Mouse (Mus musculus): ENCODE measurements around the gene C130060K24Rik. TPM values are rescaled to one million over a fixed set of nuclear protein-coding genes. Genes with fewer than 3 reads are reported as not detected.

Gene C130060K24Rik
- total RNA-seq (2021): under 1 TPM; 0.16 to 0.66 TPM

DNA sequence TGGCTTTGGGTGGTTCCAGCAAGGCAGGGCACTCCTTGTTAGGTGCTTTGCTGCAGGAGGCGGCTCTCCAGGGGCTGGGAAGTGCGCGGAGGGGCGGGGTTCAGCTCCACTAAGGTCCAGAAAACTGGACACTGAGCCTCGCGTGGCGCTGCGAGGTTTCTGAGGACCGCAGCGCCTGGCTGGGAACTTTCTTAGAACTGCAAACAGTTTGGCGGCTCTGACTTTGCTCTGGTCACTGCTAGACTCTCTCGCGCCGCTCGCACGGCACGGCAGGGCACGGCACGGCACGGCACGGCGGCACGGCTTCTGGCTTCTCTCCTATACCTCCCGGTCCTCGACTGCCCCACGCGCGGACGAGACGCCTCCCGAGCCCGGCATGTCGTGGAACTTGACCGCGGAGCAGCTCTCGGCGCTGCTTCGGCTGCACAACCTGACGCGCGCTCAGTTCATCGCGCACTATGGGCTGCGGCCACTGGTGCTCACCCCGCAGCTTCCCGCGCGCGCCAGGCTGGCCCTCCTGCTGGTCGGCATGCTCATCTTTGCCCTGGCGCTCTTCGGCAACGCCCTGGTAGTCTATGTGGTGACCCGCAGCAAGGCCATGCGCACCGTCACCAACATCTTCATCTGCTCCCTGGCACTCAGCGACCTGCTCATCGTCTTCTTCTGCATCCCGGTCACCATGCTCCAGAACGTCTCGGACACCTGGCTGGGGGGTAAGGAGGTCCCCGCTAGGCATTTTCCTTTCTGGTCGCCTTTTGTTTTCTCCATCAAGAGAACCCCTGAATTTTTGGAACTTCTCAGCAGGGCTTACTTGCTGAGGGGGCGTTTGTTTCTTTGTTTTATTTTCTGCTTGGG is at the start of gene C130060K24Rik:
C130060K24Rik (plus strand) TSS at position 188 of the 855 bp plus-strand sequence.
- DNase-seq (ENCODE audit: extremely low spot score in 1 of 2, low spot score in 1 of 2): no peak

DNA sequence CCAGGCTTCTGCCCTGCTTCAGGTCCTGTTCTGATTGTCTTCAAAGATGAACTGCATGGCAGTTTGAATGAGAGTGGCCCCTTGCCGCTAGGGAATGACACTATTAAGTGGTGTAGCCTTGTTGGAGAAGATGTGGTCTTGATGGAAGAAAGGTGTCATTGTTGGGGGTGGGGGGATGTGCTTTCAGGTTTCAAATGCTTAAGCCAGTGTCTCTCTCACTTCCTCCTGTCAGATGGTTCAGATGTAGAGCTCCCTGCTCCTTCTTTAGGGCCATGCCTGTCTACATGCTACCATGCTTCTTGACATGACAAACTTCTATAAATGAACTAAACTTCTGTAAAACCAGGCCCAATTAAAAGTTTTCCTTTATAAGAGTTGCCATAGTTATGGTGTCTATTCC is 46.7 kb upstream of the C130060K24Rik start:
- DNase-seq (ENCODE audit: extremely low spot score in 1 of 2, low spot score in 1 of 2): no peak

DNA sequence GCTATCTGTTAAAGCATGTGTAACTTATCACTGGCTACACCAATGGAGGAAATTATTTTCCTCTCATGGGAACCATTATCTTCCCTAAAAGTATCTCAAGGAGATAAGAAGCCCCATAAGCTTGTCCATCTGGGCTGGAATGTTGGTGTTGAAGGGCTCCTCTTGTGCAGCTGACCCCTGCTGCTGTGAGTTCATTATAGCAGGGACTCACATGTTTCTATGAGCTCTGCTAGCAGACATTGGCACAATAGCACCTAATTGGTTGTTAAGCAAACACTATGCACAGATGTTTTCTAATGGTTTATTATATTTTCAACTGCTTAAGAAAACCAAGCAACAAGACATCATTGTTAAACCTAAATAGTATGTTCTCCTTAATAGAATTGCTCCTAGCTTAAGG is 41.5 kb upstream of the C130060K24Rik start:
- no peak for DNase-seq (ENCODE audit: extremely low spot score in 1 of 2, low spot score in 1 of 2)

DNA sequence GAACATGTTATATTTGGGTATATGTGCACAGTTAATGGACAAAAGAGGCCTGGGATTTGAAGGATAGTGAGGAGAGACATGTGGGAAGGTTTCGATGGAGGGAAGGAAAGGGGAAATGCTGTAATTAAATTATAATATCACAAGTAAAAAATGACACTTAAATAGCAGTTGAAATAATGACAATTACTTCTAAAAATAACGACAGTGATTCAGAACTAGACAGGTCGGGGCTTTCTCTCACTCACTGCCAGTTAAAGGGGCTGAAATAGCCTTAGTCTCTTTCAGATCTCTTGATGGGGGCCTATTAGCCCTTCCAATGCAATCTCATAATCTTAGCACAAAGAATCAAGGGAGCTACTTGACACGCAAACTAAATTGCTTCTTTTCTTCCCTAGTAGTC is 39.5 kb upstream of the C130060K24Rik start:
- DNase-seq (ENCODE audit: extremely low spot score in 1 of 2, low spot score in 1 of 2): no peak

DNA sequence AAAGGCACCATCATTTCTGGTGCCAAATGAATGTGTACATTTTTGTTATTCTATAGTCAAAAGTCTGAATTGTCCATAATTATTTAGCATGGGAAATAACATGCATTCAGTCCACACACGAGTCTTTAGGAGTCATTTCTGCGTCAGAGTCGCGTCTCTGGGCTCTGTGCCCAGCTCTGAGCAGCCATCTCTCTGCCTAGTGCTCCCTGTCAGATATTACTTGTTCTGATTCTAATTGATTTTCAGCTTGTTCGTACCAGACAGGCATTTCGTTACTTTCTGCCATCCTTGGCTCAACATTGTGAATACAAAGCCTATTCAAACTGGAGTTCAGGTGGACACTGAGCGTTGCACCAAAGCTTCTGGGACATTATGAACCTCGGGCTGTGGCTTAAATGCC is 33.2 kb upstream of the C130060K24Rik start:
- peak in 1 of 2 experiments; percentile 8 for DNase-seq (ENCODE audit: extremely low spot score in 1 of 2, low spot score in 1 of 2)

DNA sequence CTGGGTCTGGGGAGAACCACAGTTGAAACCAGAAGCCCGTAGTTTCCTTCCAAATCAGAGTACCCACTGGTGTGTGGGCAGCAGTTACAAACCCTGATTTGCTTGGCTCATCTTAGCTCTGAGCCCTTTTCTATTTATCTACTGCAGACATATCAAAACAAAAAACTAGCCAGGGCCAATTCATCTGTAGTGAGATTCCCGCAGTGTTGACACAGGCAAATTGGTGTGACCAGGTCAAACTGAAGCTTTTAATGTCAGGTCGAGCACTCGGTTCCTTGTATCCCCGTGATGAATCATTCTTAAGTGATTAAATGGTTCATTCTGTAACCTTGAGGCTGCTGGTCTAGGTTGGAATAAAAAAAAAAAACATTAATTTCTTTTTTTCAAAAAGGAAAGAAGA is 32.6 kb upstream of the C130060K24Rik start:
- DNase-seq (ENCODE audit: extremely low spot score in 1 of 2, low spot score in 1 of 2): no peak

DNA sequence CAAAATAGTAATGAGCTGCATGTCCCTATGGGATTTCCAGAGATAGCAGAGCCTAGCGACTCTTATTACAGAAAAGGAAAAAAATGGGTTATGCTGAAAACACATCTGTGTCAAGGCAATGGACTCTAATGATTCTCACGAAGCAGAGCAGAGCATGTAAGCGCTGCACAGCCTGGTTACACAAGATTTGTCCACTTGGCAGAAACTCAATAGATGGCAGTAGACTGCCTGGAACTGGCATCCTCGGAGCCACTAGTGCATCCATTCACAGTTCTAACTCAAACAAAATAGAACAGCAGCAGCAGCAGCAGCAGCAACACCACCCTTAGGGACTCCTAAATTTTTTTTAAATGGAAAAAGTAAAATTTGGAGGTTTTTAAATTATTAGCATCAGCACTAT is 29.3 kb upstream of the C130060K24Rik start:
- DNase-seq (ENCODE audit: extremely low spot score in 1 of 2, low spot score in 1 of 2): no peak

DNA sequence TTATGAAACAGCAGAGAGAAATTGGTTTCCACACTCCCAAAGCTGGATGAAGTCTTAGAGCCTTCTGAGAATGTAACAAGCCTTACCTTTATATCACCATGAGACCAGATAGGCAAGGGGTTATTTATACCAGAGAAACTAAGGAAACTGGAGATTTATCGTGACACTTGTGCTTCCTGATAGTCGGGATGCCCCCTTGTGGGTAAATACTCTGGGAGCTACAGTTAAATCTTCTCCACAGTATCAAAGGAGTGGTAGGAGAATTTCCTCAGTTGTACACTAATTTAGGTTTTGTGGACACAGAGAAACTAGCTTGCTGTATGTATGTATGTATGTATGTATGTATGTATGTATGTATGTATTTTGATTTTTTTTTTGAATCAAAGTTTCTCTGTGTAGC is 5.0 kb upstream of the C130060K24Rik start:
- DNase-seq (ENCODE audit: extremely low spot score in 1 of 2, low spot score in 1 of 2): no peak

DNA sequence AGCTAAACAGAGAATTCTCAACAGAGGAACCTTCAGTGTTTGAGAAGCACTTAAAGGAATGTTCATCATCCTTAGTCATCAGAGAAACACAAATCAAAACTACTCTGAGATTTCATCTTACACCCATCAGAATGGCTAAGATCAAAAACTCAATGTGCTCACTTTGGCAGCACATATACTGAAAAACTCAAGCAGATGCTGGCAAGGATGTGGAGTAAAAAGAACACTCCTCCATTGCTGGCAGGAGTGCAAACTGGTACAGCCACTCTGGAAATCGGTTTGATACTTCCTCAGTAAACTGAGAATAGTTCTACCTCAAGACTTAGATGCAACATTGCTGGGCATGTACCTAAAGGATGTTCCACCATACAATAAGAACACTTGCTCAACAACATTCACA is 41.0 kb downstream of the C130060K24Rik start:
- no peak for DNase-seq (ENCODE audit: extremely low spot score in 1 of 2, low spot score in 1 of 2)

DNA sequence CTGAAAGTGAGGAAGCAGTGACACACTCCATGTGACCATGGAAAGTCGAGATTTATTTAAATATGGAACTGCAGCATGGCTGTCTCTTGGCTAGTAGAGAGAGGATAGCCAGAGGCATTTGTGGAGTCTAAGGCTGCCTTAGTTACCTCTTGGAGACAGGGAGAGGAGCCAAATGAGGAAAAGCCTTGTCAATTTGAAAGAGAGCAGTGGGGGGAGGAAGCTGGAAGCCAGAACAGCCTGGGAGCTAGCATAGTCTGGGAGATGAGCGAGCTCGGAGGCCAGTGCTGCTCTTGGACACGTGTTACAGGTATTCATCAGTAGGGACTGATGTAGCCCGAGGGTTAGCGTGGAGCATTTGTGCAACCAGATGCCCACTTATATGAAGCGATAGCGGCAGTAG is 46.2 kb downstream of the C130060K24Rik start:
- DNase-seq (ENCODE audit: extremely low spot score in 1 of 2, low spot score in 1 of 2): no peak

DNA sequence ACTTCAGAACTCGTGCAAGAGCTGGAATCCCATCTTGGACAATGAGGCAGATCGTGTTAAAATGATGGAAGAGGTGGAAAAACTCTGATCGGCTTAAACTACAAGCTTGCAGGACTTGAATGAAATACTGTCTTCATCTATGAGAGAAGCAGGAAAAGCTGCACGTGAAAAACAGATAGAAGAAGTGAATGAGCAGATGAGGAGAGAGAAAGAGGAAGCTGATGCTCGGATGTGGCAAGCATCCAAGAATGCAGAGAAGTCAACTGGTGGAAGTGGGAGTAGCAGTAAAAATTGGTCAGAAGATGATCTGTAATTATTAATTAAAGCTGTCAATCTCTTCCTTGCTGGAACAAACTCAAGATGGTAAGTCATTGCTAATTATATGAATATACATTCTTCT is 52.3 kb downstream of the C130060K24Rik start:
- no peak for DNase-seq (ENCODE audit: extremely low spot score in 1 of 2, low spot score in 1 of 2)

DNA sequence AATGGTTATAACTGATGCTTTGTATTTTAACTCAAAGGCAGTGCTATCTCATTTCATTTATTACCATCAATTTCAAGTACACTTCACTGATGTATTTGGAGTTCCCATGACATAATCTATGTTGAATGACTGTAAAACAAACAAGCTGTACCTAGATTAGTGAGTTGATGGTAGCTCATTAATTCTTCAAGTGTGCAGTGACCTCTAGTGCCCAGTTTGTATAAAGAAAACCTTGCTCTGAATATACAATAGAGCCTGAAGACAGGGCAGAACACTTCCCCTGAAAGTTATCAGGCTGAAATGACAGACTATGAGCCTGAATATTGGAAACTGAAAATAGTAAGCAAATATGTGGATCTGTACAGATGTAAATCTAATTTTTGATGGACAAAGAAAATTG is 72.6 kb downstream of the C130060K24Rik start:
- DNase-seq (ENCODE audit: extremely low spot score in 1 of 2, low spot score in 1 of 2): peak in 1 of 2 experiments; percentile 5

DNA sequence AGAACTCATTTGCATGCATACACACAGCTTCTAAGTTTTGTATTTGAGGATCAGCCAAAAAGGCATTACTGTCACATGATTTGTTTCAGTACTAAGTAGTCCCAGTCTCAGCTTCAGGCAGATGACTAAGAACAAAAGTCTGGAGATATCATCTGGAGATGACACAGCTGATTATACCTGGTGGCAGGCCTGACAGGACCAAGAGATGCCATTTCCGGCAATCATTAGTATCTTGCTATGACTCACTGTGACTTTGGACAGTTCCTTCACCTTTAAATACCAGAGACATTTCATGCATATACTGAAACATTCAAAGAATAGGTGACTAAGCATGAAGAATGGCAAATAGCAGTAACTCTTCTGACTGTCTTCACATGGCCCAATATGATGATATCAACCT is 84.4 kb downstream of the C130060K24Rik start:
- DNase-seq (ENCODE audit: extremely low spot score in 1 of 2, low spot score in 1 of 2): no peak

DNA sequence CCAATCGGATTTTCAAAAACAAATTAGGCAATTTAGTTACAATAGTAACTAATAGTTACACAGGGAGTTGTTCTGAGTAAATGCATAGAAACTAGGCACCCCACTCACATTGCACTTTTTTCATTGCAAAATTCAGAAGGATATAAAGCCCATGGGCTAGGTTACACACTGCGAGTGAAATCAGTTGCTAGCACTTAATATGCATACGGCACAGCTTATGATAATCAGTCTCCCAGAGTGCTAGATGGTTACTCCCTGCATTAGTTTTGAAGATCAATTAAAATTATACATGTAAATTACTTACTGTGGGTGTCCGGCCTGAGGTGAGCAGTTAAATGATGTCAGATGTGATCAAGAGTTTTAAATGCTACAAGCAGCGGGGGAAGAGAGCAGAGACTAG is 89.4 kb downstream of the C130060K24Rik start:
- no peak for DNase-seq (ENCODE audit: extremely low spot score in 1 of 2, low spot score in 1 of 2)

DNA sequence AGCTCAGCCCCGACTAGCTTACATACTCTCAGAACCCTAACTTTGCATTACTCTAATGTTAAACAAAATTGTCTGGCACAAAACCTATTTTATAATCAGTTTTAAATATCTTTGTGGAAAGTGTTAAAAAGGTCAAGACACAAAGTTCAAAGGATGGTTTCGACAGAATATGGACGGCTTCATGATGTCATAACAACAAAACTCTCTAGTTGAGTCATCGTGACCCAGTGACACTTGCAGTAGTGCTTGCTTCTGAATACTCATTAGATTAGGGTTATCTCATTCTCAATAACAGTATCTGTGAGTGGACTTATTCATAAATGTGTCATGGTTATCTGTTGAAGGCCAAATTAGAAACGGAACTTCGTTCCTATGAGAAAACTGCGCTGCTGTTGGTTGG is 91.5 kb downstream of the C130060K24Rik start:
- DNase-seq (ENCODE audit: extremely low spot score in 1 of 2, low spot score in 1 of 2): no peak

DNA sequence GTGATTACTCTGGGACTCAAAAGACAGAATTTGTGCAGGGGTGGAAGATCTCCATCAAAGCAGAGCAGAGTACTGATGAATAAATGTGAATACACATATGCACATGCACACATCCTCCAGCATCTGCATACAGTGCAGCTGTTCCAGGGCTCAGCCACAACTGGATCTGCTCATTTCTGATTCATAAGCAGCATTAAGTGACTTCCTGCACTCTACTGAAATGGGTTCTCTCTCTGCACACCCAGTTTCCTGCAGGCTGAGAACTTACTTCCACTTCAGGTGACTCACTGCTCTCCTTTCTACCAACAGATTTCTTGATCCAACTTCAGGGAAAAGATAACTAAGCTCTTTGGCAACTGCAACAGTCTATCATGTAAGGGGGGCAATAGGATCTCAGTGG is 117.9 kb downstream of the C130060K24Rik start:
- no peak for DNase-seq (ENCODE audit: extremely low spot score in 1 of 2, low spot score in 1 of 2)

Other genes starting within 250 kb of the C130060K24Rik start
- 1 to 10 TPM; 3.3 to 5.3 TPM for gene Hpgds, start 236.2 kb upstream of the C130060K24Rik start, total RNA-seq (2021)
- gene Tnip3, start 144.2 kb downstream of the C130060K24Rik start, total RNA-seq (2021): not detected